Mouse (Mus musculus): ENCODE measurements around the gene Gm20906.
"Not testable (repeated sequence)": the region's sequence is repeated elsewhere in the genome, so short reads cannot be mapped to it uniquely, and the experiment has no call there.

Gm20906 gene

DNA sequence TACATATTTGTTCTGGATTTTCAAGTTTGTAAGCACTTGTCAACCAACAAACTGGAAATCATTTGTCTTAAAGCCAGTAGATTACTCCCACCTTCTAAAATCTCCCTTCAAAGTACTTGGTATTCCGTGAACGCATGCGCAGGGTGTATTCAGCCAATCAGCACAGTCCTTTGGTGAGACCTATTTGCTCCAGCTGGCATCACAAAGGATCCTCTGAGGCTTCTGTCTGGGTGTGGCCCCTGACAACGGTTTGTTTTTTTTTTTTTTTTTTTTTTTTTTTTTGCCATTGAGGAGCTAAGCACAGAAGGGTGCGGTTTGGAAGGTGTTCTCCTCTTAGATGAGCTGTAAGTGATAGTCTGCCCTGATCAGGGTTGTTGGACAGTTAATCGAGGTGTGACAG, at the start of gene Gm20906:
TSS of gene Gm20906 (plus strand) at position 301 of the 400 bp plus-strand sequence.
- DNase-seq (ENCODE audit: low spot score), result not testable (repeated sequence)

All from adipocyte (in vitro differentiated cells).